Mouse (Mus musculus) right cerebral cortex, postnatal 36 days (tissue): ENCODE measurements around the gene Frmpd1.

Experiments used
- DNase-seq, 2 experiments: peaks; one replicate each; pipeline ENCODE4 v3.0.0; 2022; ENCODE audit warnings: low spot score in 2 of 2, mixed read lengths in 1 of 2

Gene Frmpd1

DNA sequence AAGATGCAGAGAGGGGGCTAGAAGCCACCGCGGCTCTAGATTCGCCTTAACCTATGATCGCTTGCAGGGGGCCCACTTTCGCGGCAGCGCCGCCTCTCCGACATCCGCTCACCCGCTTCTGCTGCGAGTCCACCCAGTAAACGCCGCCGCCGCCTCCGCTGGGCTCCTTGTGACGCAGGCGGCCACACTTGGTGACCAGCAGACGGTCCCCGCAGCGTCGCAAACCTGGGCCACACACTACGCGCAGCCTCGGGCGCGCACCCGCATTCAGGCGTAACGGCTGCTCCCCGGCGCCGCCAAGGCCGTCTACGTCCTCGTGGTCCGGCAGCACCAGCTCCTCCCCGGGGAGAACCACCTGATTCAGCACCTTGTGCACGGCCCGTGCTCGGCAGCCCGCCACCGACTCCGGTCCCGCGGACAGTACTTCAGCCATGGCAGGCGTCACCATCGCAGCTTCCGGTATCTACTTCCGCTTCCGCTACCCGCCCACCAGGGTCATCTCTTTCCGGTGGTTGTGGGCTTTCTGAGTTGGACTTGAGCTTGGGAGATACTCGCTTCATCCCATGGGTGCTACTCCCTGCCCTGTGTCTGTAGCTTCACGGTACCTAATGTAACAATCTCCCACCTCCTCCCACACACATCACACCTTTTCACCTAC lies 135.6 kb downstream of the Frmpd1 start:
- DNase-seq: peak; percentile 85 to 91

- DNase-seq: no peak
These were observed 146.5 kb downstream of the Frmpd1 start for GRCm38 (mm10) chr4:45331139-45331538.

DNA sequence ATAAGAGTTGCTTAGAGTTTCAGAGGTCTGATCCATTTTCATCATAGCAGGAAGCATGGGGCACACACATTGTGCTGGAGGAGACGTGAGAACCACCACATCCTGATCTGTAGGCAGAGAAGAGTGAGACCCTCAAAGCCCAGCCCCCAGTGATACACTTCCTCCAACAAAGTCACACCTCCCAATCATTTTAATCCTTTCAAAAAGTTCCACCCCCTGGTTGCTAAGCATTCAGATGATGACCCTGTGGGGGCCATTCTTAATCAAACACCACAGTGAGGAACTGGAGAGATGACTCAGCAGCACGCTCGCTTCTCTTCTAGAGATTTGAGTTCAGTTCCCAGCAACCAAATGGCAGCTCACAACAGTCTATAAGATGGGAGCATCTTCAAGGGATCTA lies 147.8 kb downstream of the Frmpd1 start:
- no peak for DNase-seq
